Mouse (Mus musculus) adipocyte (in vitro differentiated cells): ENCODE data around the gene Mycbp.
"Not testable (repeated sequence)": the region's sequence is repeated elsewhere in the genome, so short reads cannot be mapped to it uniquely, and the experiment has no call there.

ENCODE experiments used
- DNase-seq: peaks from one replicate; pipeline ENCODE4 v3.0.0-alpha.2; 2016; ENCODE audit warnings: low spot score

Mycbp gene

DNA sequence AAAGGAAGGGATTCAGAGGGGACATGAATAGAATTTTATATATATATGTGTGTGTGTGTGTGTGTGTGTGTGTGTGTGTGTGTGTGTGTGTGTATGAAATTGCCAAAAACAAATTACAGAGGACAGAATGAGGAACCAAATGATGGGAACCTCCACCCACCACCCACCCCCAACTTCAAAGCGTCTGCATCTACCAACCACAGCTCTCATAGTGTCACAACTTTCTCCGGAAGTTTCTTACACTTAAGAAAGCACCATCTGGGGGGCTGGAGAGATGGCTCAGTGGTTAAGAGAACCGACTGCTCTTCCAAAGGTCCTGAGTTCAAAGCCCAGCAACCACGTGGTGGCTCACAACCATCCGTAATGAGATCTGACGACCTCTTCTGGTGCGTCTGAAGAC lies 36.2 kb downstream of the Mycbp start:
- not testable (repeated sequence) for DNase-seq

DNA sequence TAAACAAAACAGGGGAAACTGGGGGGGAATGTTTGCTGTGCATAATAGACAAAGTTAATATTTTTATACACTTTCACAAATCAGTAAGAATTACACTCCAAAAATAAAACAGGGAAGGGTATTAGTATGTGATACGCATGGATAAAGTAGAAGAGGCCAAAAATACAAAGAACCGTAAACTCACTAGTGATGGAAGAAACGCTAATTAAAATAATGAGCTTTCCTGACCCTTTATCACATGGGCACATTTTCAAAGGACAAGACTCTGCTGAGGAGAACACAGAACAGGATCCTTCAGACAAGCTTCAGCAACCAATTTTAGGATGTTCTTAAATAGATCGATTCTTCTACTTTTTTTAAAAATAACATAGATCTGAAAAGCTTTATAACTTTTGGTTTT lies 42.1 kb downstream of the Mycbp start:
- DNase-seq: no peak

DNA sequence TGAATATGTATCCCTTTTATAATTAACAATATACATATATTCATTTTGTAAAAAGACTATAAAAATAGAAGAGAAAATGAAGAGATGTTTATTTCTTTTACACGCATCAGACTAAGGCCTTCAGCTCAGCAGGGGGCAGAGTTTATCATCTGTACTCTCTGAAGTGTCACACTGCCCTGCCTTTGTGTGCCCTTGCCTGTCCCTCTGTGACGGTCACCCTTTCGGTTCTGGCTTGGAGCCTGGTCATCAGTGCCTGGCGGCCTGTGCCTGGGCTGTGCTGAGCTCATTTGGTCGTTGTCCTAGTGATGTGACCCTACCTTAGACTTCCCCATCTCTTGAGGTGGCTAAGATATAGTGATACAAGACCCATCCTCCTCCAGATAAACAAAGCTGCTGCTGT lies 42.5 kb downstream of the Mycbp start:
- no peak for DNase-seq

DNA sequence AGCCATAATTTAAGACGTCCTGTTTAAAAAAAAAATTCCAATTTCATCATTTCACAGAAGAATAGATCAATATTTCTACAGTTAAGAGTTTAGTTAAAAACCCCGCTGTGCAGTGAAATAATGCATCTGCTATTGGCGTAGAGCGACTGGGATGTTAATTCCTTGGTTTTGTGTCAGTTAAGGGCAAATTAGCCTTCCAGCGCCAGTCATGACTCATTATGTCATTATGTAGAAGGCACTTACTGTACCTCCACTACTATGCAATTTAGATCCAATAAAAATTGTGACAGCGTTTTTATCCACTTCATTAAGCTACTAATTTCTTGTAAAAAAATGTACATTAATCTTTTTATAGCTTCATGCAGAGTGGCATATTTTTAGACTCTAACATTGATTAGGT lies 44.3 kb downstream of the Mycbp start:
- no peak for DNase-seq

DNA sequence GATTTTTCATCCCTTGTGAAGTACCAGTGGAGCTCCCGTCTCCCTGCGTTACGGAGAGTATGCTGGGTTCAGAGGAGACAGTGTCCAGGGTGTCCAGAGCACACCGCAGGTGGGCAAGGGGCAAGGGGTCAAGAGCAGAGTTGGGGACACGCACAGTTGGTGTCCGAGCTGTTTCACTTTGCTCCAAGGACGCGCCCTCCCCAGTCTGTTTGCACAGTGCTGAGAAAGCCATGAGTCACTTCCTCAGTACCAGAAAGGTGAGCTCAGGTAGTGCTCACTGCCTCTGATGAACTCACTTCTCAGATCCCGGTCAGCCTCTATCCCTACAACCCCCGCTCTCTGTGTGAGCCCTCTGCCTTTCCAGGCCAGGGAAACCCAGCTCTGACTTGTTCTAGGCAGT lies 45.0 kb downstream of the Mycbp start:
- no peak for DNase-seq

DNA sequence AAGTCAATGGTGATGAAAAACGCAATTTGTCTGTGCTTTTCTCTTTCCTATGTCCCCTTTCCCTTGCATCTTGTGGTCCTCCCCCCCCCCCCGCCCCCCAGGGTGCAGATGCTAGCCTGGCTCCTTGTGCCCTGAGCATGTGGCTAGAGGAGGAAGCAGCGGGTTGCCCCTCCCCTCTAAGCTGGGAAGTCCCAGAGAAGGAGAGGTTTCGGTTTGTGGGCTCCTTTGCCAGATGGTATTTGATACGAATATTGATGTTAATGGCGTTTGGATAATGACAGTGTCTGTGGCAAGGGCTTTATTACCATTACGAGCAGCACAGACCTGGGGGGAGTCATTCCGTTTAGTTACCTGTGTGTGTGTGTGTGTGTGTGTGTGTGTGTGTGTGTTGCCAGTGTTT lies 47.4 kb downstream of the Mycbp start:
- DNase-seq: no peak

DNA sequence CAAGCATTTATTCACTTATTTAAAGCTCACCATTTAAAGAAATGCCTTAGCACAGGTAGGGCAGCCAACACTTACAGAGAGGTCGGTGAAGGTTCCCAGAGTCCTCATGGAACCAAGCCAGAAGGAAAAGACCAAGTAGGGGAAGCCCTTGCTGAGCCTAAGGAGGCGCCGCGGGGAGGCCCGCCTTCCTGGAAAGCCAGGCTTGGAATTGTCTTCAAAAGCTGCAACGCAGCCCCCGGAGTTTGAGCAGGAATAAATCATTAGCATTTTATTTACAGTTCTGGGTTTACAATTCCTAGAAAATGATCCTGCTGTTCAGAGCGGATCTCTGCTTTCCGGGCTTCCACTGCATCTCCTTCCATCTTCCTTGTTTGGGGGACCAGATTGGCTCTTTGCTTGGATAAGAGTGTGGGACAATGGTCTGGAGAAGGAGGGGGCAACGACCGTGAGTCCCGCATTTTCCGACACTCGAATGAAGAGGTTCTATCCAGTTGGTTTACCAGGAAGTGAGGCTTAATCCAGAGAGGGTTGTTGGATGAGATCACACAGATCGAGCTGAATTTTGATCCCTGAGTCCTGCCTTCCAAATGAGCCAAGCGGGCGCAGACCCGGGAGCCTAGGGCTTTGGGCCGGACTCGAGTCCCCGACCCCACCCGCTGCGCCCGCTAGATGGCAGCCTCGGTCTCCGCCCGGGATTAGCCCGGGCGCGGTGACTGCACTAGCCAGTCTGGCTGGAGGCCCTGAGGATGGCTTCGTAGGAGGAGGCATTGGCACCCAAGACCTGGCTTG lies 52.3 kb downstream of the Mycbp start:
- peak; percentile 67 for DNase-seq

DNA sequence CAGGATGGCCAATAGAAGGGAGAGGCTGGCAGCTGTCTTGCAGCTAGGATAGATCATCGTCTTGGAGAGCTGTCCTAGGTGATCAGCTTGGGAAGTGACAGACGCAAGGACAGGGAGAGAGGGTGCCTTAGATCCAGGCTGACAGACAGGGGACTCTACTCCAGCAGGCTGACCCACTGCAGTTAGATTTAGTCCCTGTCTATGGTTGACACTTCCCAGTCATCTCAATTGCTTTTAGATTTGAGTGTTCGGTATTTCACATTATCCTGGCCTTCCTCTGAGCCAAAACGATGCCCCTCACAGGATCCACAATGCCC lies 52.8 kb downstream of the Mycbp start:
- DNase-seq: no peak

DNA sequence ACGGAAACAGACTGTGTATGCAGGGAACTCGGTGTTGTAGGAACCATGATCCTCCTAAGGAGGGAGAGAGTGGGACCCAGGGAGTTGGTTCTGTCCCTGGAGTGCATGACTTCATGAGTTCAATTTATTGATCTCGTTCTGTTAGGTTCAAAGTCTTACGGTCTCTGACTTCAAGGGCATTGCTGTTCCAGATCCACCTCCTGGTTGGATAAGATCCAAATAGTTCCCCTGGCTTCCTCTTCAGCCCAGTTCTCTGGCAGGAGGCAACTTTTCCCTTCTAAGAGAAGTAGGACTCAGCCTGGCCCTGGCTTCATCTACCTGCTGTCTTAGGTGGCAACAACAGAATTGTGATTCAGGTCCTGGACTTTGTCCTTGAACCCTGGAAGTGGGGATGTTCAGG lies 53.3 kb downstream of the Mycbp start:
- DNase-seq: no peak

DNA sequence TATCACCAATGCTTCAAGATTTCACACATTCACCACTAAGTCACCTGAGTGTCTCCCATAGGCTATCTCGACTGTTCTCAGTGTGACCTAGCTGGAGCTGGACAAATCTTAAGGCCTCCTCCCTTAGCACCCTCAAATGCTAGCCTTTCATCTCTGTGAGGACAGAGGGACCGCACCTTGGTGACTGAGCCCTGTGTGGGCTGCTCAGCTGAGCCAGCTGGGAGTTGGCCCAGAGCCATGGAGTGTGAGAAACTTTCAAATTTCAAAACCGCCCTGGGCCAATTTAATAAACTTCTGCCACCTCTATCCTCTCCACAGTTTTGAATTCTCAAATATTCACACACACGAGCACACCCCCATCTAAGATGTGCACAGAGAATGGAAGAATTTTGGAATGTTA lies 56.3 kb downstream of the Mycbp start:
- DNase-seq: no peak
